Mouse (Mus musculus) brain, adult 2 months (tissue): ENCODE measurements at regions not wholly inside any gene's neighbourhood (a gene's known extent, or its start where the extent isn't known, plus 50 kb on each side); places are given as distances from the start of the nearest gene placed in this dataset.

Source experiments
- DNase-seq: peaks from one replicate; pipeline ENCODE4 v3.0.0; 2011; ENCODE audit warnings: low read depth, low spot score

- DNase-seq: no peak
Observed at GRCm38 (mm10) chr4:114353058-114353457, 53.5 kb upstream of the Trabd2b start.
